Mouse (Mus musculus): ENCODE results near the gene Gal3st2b. TPM values are rescaled to one million over a fixed set of nuclear protein-coding genes. Genes with fewer than 3 reads are reported as not detected.

Gene Gal3st2b
- 23.6 TPM for polyA plus RNA-seq (2014; fragmentation: Illumina TruSeq; extraction: RNeasy Lipid Tissue Mini Kit (QIAGEN cat#74804); ENCODE audit: low read depth, low replicate concordance)

GRCm38 (mm10) chr1:93918011-93918410 is at the start of gene Gal3st2b:
Gene Gal3st2b, plus strand, starts transcription at chr1:93918311.

GRCm38 (mm10) chr1:93990209-93990608 is 72.1 kb downstream of the Gal3st2b start, which contains the start of gene Gal3st2c:
Gene Gal3st2c, plus strand, starts transcription at chr1:93990509.

Other genes with a start within 250 kb of the Gal3st2b start
- 0.69 TPM for gene Bok, start 232.7 kb upstream of the Gal3st2b start, polyA plus RNA-seq (2014; fragmentation: Illumina TruSeq; extraction: RNeasy Lipid Tissue Mini Kit (QIAGEN cat#74804); ENCODE audit: low read depth, low replicate concordance)
- 46.1 TPM for gene Atg4b, start 166.8 kb upstream of the Gal3st2b start, polyA plus RNA-seq (2014; fragmentation: Illumina TruSeq; extraction: RNeasy Lipid Tissue Mini Kit (QIAGEN cat#74804); ENCODE audit: low read depth, low replicate concordance)
- 24.9 TPM for gene Thap4, start 163.4 kb upstream of the Gal3st2b start, polyA plus RNA-seq (2014; fragmentation: Illumina TruSeq; extraction: RNeasy Lipid Tissue Mini Kit (QIAGEN cat#74804); ENCODE audit: low read depth, low replicate concordance)
- 42.2 TPM for gene Dtymk, start 116.4 kb upstream of the Gal3st2b start, polyA plus RNA-seq (2014; fragmentation: Illumina TruSeq; extraction: RNeasy Lipid Tissue Mini Kit (QIAGEN cat#74804); ENCODE audit: low read depth, low replicate concordance)
- 11.8 TPM for gene Ing5, start 114.3 kb upstream of the Gal3st2b start, polyA plus RNA-seq (2014; fragmentation: Illumina TruSeq; extraction: RNeasy Lipid Tissue Mini Kit (QIAGEN cat#74804); ENCODE audit: low read depth, low replicate concordance)
- 16.9 TPM for gene D2hgdh, start 93.4 kb upstream of the Gal3st2b start, polyA plus RNA-seq (2014; fragmentation: Illumina TruSeq; extraction: RNeasy Lipid Tissue Mini Kit (QIAGEN cat#74804); ENCODE audit: low read depth, low replicate concordance)
- 23.0 TPM for gene Gal3st2, start 57.0 kb upstream of the Gal3st2b start, polyA plus RNA-seq (2014; fragmentation: Illumina TruSeq; extraction: RNeasy Lipid Tissue Mini Kit (QIAGEN cat#74804); ENCODE audit: low read depth, low replicate concordance)
- gene Gal3st2c, start 72.2 kb downstream of the Gal3st2b start, polyA plus RNA-seq (2014; fragmentation: Illumina TruSeq; extraction: RNeasy Lipid Tissue Mini Kit (QIAGEN cat#74804); ENCODE audit: low read depth, low replicate concordance): 36.1 TPM
- gene Neu4, start 102.1 kb downstream of the Gal3st2b start, polyA plus RNA-seq (2014; fragmentation: Illumina TruSeq; extraction: RNeasy Lipid Tissue Mini Kit (QIAGEN cat#74804); ENCODE audit: low read depth, low replicate concordance): 0.09 TPM
- gene Pdcd1, start 134.2 kb downstream of the Gal3st2b start, polyA plus RNA-seq (2014; fragmentation: Illumina TruSeq; extraction: RNeasy Lipid Tissue Mini Kit (QIAGEN cat#74804); ENCODE audit: low read depth, low replicate concordance): not detected